Mouse (Mus musculus): Measurements from ENCODE around the gene Uggt2. TPM values are rescaled to one million over a fixed set of nuclear protein-coding genes. Genes with fewer than 3 reads are reported as not detected.
A peak's percentile ranks its signal among the peaks of the same experiment; 100 is the strongest.

The Uggt2 gene
- polyA plus RNA-seq (2014; fragmentation: Nextera tagmentation; extraction: Ambion mirVana) = 24.4 and 27.9 TPM in 2 replicates

GRCm38 (mm10) chr14:119098851-119099569 is at the start of gene Uggt2:
Uggt2 (minus strand) TSS chr14:119099430.
- H3K4me1 ChIP-seq (ENCODE audit: control insufficient read depth, insufficient read depth, low read length) = peaks cover 13% of the 10 kb centered on the region; the same call in 1 of the 2 replicates
- peak within 1 kb of the TSS; percentile 92 for H3K27ac ChIP-seq (replicated peaks; ENCODE audit: low read depth, low read length)
- 0% methylated on average over 72 of the region's 72 CpGs for WGBS

GRCm38 (mm10) chr14:119139381-119139950 is 40.2 kb upstream of the Uggt2 start:
- H3K4me3 ChIP-seq (replicated peaks; ENCODE audit: low read depth, low read length) = peak overlapping the region; percentile 69
- peaks cover 31% of the 10 kb centered on the region for H3K27me3 ChIP-seq (ENCODE audit: control insufficient read depth, insufficient read depth, low read length)
- peaks cover 13% of the 10 kb centered on the region for H3K4me1 ChIP-seq (ENCODE audit: control insufficient read depth, insufficient read depth, low read length)
- H3K9me3 ChIP-seq (ENCODE audit: control insufficient read depth, low read length) = no peaks in the 10 kb centered on the region
- DNase-seq (peak; percentile 55), ATAC-seq (ENCODE audit: low FRiP score, low TSS enrichment) (no peak)
- peak overlapping the region; percentile 64 for H3K9ac ChIP-seq (replicated peaks; ENCODE audit: low read length)
- peak overlapping the region; percentile 99 for H3K4me2 ChIP-seq (ENCODE audit: low read length)
- WGBS = 39% methylated on average over 9 of the region's 9 CpGs
- H3K36me3 ChIP-seq (ENCODE audit: control insufficient read depth, insufficient read depth, low read length) = no peaks in the 10 kb centered on the region
- no peak overlapping the region for H3K27ac ChIP-seq (replicated peaks; ENCODE audit: low read depth, low read length)

More at GRCm38 (mm10) chr14:119098851-119099569, at the start of gene Uggt2:
- DNase-seq (peak; percentile 95), ATAC-seq (ENCODE audit: low FRiP score, low TSS enrichment) (peak; percentile 94)
- peak within 1 kb of the TSS; percentile 87 for H3K4me2 ChIP-seq (ENCODE audit: low read length)
- H3K27me3 ChIP-seq (ENCODE audit: control insufficient read depth, insufficient read depth, low read length) = no peaks in the 10 kb centered on the region
- peak within 1 kb of the TSS; percentile 80 for H3K4me3 ChIP-seq (replicated peaks; ENCODE audit: low read depth, low read length)
- peak within 1 kb of the TSS; percentile 94 for H3K9ac ChIP-seq (replicated peaks; ENCODE audit: low read length)
- no peaks in the 10 kb centered on the region for H3K9me3 ChIP-seq (ENCODE audit: control insufficient read depth, low read length)
- H3K36me3 ChIP-seq (ENCODE audit: control insufficient read depth, insufficient read depth, low read length) = no peaks in the 10 kb centered on the region

DNA sequence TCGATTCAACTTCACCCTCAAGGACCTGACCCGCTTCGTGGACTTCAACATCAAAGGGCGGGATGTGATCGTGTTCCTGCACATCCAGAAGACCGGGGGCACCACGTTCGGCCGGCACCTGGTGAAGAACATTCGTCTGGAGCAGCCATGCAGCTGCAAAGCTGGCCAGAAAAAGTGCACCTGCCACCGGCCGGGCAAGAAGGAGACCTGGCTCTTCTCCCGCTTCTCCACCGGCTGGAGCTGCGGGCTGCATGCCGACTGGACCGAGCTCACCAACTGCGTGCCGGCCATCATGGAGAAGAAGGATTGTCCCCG is 39.5 kb upstream of the Uggt2 start:
- H3K27ac ChIP-seq (replicated peaks; ENCODE audit: low read depth, low read length) = no peak overlapping the region
- peaks cover 31% of the 10 kb centered on the region for H3K27me3 ChIP-seq (ENCODE audit: control insufficient read depth, insufficient read depth, low read length)
- H3K36me3 ChIP-seq (ENCODE audit: control insufficient read depth, insufficient read depth, low read length) = no peaks in the 10 kb centered on the region
- WGBS = under 1% methylated on average over 20 of the region's 20 CpGs
- H3K9ac ChIP-seq (replicated peaks; ENCODE audit: low read length) = peak overlapping the region; percentile 64
- no peaks in the 10 kb centered on the region for H3K9me3 ChIP-seq (ENCODE audit: control insufficient read depth, low read length)
- H3K4me3 ChIP-seq (replicated peaks; ENCODE audit: low read depth, low read length) = peak overlapping the region; percentile 69
- ATAC-seq (ENCODE audit: low FRiP score, low TSS enrichment) = no peak
- H3K4me2 ChIP-seq (ENCODE audit: low read length) = peak overlapping the region; percentile 99
- H3K4me1 ChIP-seq (ENCODE audit: control insufficient read depth, insufficient read depth, low read length) = peaks cover 13% of the 10 kb centered on the region
- peak; percentile 43 for DNase-seq

GRCm38 (mm10) chr14:119137906-119138785 is 38.9 kb upstream of the Uggt2 start, which contains the start of gene Hs6st3:
Hs6st3 (plus strand) TSS chr14:119138341.
- H3K9me3 ChIP-seq (ENCODE audit: control insufficient read depth, low read length) = no peaks in the 10 kb centered on the region
- peaks cover 31% of the 10 kb centered on the region for H3K27me3 ChIP-seq (ENCODE audit: control insufficient read depth, insufficient read depth, low read length)
- peak within 1 kb of the TSS; percentile 69 for H3K4me3 ChIP-seq (replicated peaks; ENCODE audit: low read depth, low read length)
- ATAC-seq (ENCODE audit: low FRiP score, low TSS enrichment) = peak; percentile 63
- peak within 1 kb of the TSS; percentile 99 for H3K4me2 ChIP-seq (ENCODE audit: low read length)
- peak; percentile 63 for DNase-seq
- peaks cover 13% of the 10 kb centered on the region for H3K4me1 ChIP-seq (ENCODE audit: control insufficient read depth, insufficient read depth, low read length)
- WGBS = under 1% methylated on average over 100 of the region's 100 CpGs
- H3K27ac ChIP-seq (replicated peaks; ENCODE audit: low read depth, low read length) = 0 out of 2 replicates have a peak within 1 kb of the TSS, but pooled peaks have one; percentile 26
- peak within 1 kb of the TSS; percentile 64 for H3K9ac ChIP-seq (replicated peaks; ENCODE audit: low read length)
- H3K36me3 ChIP-seq (ENCODE audit: control insufficient read depth, insufficient read depth, low read length) = no peaks in the 10 kb centered on the region

- Histone ChIP-seq H3K27ac (replicated peaks; ENCODE audit: low read depth, low read length) (0 out of 2 replicates have a peak overlapping the region, but pooled peaks have one; percentile 26), H3K4me1 (ENCODE audit: control insufficient read depth, insufficient read depth, low read length) (peaks cover 13% of the 10 kb centered on the region), H3K4me3 (replicated peaks; ENCODE audit: low read depth, low read length) (peak overlapping the region; percentile 69), H3K4me2 (ENCODE audit: low read length) (peak overlapping the region; percentile 99), H3K27me3 (ENCODE audit: control insufficient read depth, insufficient read depth, low read length) (peaks cover 31% of the 10 kb centered on the region), H3K9me3 (ENCODE audit: control insufficient read depth, low read length) (no peaks in the 10 kb centered on the region), H3K36me3 (ENCODE audit: control insufficient read depth, insufficient read depth, low read length) (no peaks in the 10 kb centered on the region), H3K9ac (replicated peaks; ENCODE audit: low read length) (peak overlapping the region; percentile 64)
- DNase-seq (peak; percentile 84), ATAC-seq (ENCODE audit: low FRiP score, low TSS enrichment) (peak; percentile 85)
- under 1% methylated on average over 38 of the region's 38 CpGs for WGBS
Observed at GRCm38 (mm10) chr14:119137512-119137905, 38.3 kb upstream of the Uggt2 start.

- peaks cover 14% of the 10 kb centered on the region for H3K4me1 ChIP-seq (ENCODE audit: control insufficient read depth, insufficient read depth, low read length)
- H3K27ac ChIP-seq (replicated peaks; ENCODE audit: low read depth, low read length) = no peak overlapping the region
- WGBS = 96% methylated on average over 2 of the region's 2 CpGs
- H3K9me3 ChIP-seq (ENCODE audit: control insufficient read depth, low read length) = no peaks in the 10 kb centered on the region
- no peaks in the 10 kb centered on the region for H3K27me3 ChIP-seq (ENCODE audit: control insufficient read depth, insufficient read depth, low read length)
- no peak overlapping the region for H3K4me2 ChIP-seq (ENCODE audit: low read length)
- no peaks in the 10 kb centered on the region for H3K36me3 ChIP-seq (ENCODE audit: control insufficient read depth, insufficient read depth, low read length)
- ATAC-seq (ENCODE audit: low FRiP score, low TSS enrichment) = peak; percentile 59; the same call in 1 of the 2 replicates
- H3K4me3 ChIP-seq (replicated peaks; ENCODE audit: low read depth, low read length) = no peak overlapping the region
- no peak for DNase-seq
- H3K9ac ChIP-seq (replicated peaks; ENCODE audit: low read length) = no peak overlapping the region
Observed at GRCm38 (mm10) chr14:119127330-119127729, 28.1 kb upstream of the Uggt2 start.

GRCm38 (mm10) chr14:119125840-119126239 is 26.6 kb upstream of the Uggt2 start:
- ATAC-seq (ENCODE audit: low FRiP score, low TSS enrichment) (peak; percentile 29; the same call in 1 of the 2 replicates), DNase-seq (no peak)
- Histone ChIP-seq H3K27ac (replicated peaks; ENCODE audit: low read depth, low read length) (no peak overlapping the region), H3K27me3 (ENCODE audit: control insufficient read depth, insufficient read depth, low read length) (no peaks in the 10 kb centered on the region), H3K4me2 (ENCODE audit: low read length) (no peak overlapping the region), H3K36me3 (ENCODE audit: control insufficient read depth, insufficient read depth, low read length) (no peaks in the 10 kb centered on the region), H3K4me3 (replicated peaks; ENCODE audit: low read depth, low read length) (no peak overlapping the region), H3K9me3 (ENCODE audit: control insufficient read depth, low read length) (no peaks in the 10 kb centered on the region), H3K9ac (replicated peaks; ENCODE audit: low read length) (no peak overlapping the region), H3K4me1 (ENCODE audit: control insufficient read depth, insufficient read depth, low read length) (peaks cover 14% of the 10 kb centered on the region)
- WGBS = 14% methylated on average over 4 of the region's 4 CpGs

DNA sequence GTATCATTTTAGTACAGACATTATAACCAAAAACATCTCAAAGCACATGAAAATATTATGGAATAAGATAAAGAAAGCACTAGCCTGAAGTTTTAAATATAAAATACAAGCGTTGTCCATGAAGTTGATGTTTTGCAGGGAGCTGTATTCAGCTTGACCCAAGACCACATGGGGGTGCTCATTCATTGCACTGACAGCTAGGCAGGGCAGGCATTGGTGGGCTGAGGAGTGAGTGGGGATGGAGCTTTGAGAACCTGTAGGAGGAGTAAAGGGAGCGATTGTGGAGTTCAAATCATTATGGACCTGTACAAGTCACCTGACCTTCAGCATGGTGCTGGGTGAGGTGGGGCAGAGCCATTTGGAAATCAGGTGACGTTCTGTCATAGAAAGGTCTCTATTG is 24.8 kb upstream of the Uggt2 start:
- no peak overlapping the region for H3K27ac ChIP-seq (replicated peaks; ENCODE audit: low read depth, low read length)
- H3K4me2 ChIP-seq (ENCODE audit: low read length) = peak overlapping the region; percentile 54
- H3K27me3 ChIP-seq (ENCODE audit: control insufficient read depth, insufficient read depth, low read length) = no peaks in the 10 kb centered on the region
- peak overlapping the region; percentile 30 for H3K4me3 ChIP-seq (replicated peaks; ENCODE audit: low read depth, low read length)
- DNase-seq (peak; percentile 83), ATAC-seq (ENCODE audit: low FRiP score, low TSS enrichment) (peak; percentile 84)
- H3K9me3 ChIP-seq (ENCODE audit: control insufficient read depth, low read length) = no peaks in the 10 kb centered on the region
- 23% methylated on average over 3 of the region's 3 CpGs for WGBS
- H3K36me3 ChIP-seq (ENCODE audit: control insufficient read depth, insufficient read depth, low read length) = no peaks in the 10 kb centered on the region
- H3K4me1 ChIP-seq (ENCODE audit: control insufficient read depth, insufficient read depth, low read length) = peaks cover 14% of the 10 kb centered on the region
- H3K9ac ChIP-seq (replicated peaks; ENCODE audit: low read length) = no peak overlapping the region

Measured in midbrain, embryonic 14.5 days (tissue).